Mouse (Mus musculus) spleen, adult 2 months (tissue): ENCODE results near the gene Dock11. TPM values are rescaled to one million over a fixed set of nuclear protein-coding genes. Genes with fewer than 3 reads are reported as not detected.

ENCODE experiments used
- DNase-seq, 2 experiments: peaks; one replicate each; pipeline versions ENCODE4 v3.0.0 to v3.0.0-alpha.2; 2012 to 2021; ENCODE audit warnings: low spot score in 2 of 2, low read depth in 1 of 2
- H3K27ac ChIP-seq: fragments of 200-500 bp; 2 replicates; pipeline ENCODE4 v1.5.1; 2012; ENCODE audit warnings: low read length, inconsistent platforms; ENCODE audit not compliant: insufficient read depth
- H3K27me3 ChIP-seq: fragments of 200-500 bp; 2 replicates; pipeline ENCODE4 v1.6.1; 2012; ENCODE audit warnings: mild to moderate bottlenecking, moderate library complexity, low read length, inconsistent platforms; ENCODE audit not compliant: control insufficient read depth, insufficient read depth
- H3K36me3 ChIP-seq: fragments of 200-500 bp; 2 replicates; pipeline ENCODE4 v1.6.1; 2012; ENCODE audit warnings: mild to moderate bottlenecking, low read length, inconsistent platforms; ENCODE audit not compliant: control insufficient read depth, insufficient read depth
- H3K4me1 ChIP-seq: fragments of 200-500 bp; 2 replicates; pipeline ENCODE4 v1.6.1; 2011; ENCODE audit warnings: inconsistent platforms; ENCODE audit not compliant: control insufficient read depth, insufficient read depth, insufficient read length
- H3K4me3 ChIP-seq: fragments of 200-500 bp; 2 replicates; pipeline ENCODE4 v1.5.1; 2011; ENCODE audit warnings: mild to moderate bottlenecking, inconsistent platforms; ENCODE audit not compliant: insufficient read depth, insufficient read length; ENCODE audit errors: extremely low read depth
- CTCF ChIP-seq: fragments of 200-500 bp; IDR thresholded peaks from 2 replicates; pipeline ENCODE4 v1.5.1; 2011; ENCODE audit warnings: mild to moderate bottlenecking, inconsistent platforms; ENCODE audit not compliant: insufficient read depth, insufficient read length, insufficient replicate concordance; ENCODE audit errors: extremely low read depth
- POLR2A ChIP-seq: fragments of 200-500 bp; IDR thresholded peaks from 2 replicates; pipeline ENCODE4 v1.6.1; 2011; ENCODE audit warnings: low read depth, low read length, inconsistent platforms
- WGBS: fragments of 180-500 bp; shearing (Covaris S2); methylation state at CpG from one replicate; pipeline ENCODE4 v1.1.7; 2018; 5-methylcytosine and 5-hydroxymethylcytosine counted together
- polyA plus RNA-seq: library from polyadenylated mRNA; depleted of rRNA; stranded (reverse); fragments of >200 nt; gene quantifications from 2 replicates; pipeline ENCODE4 v1.2.3, GENCODE M21; 2012; rRNA removed

Dock11 gene
- polyA plus RNA-seq: 4.4 and 4.5 TPM in 2 replicates

DNA sequence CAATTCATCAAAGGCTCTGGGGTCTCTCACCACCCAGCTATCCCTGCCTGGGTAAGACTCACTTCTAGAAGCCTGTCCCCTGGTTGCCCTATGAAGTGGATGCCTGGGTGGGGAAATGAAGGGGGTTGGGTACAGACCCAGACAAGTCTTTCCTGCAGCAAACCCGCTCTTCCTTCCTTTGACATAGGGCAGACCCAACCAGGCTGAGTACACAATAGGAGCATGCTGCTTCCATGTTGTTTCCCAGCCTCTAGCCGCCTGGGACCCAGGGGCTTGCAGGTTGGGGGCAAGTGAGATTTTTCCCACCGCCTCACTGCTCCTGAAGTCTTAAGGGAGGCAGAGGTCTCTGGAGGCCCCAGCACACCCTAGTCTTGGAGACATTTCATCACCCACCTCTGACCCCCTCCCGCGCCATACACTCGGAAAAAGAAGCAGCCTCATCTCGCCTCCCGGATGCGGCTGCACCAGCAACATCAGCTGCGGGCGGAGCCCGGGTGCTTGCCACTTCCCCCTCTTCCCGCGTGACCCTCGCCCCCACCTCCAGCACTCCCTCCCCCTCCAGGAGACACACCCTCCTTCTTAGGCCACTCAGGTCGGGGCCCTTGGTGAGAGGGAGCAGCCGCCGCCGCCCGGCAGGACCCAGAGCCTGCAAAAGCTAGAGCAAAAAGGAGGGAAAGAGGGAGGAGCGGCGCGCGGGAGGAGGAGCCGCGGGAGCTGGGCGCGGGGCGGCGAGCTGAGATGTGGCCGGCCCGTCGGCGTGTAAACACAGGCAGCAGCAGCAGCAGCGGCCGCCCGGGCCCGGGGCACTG is at the start of gene Dock11:
Gene Dock11, plus strand, starts transcription at position 746 of the 809 bp plus-strand sequence.
- peak; percentile 62 to 82 for DNase-seq
- peak within 1 kb of the TSS; percentile 96 for H3K27ac ChIP-seq
- TF ChIP-seq CTCF: no peak
- no peak for TF ChIP-seq POLR2A
- H3K27me3 ChIP-seq: no peaks in the 10 kb centered on the region
- 27% methylated on average over 38 of the region's 38 CpGs for WGBS
- no peaks in the 10 kb centered on the region for H3K36me3 ChIP-seq
- H3K4me3 ChIP-seq: peak within 1 kb of the TSS; percentile 84
- peaks cover 5% of the 10 kb centered on the region; the same call in 1 of the 2 replicates for H3K4me1 ChIP-seq

DNA sequence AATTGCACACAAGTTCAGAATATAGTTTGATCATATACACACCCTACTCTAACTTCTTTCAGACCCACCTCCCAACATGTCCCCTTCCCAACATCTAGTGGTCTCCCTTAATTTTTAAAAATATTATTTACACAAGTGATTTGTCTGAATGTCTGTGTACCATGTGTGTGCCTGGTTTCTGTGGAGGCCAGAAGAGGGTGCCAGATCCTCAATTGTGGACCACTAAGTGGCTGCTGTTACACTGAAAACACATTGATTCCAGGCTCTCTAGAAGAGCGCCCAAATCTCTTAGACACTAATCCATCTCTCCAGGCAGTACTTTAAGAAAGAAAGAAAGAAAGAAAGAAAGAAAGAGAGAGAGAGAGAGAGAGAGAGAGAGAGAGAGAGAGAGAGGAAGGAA is 8.9 kb upstream of the Dock11 start:
- 81% methylated on average over 1 of the region's 1 CpGs for WGBS
- Histone ChIP-seq H3K4me3 (no peak overlapping the region), H3K4me1 (no peaks in the 10 kb centered on the region), H3K27me3 (no peaks in the 10 kb centered on the region), H3K27ac (no peak overlapping the region), H3K36me3 (no peaks in the 10 kb centered on the region)
- peak in 1 of 2 experiments; percentile 12 for DNase-seq
- TF ChIP-seq POLR2A (no peak), CTCF (peak; percentile 59; the same call in 1 of the 2 replicates)

DNA sequence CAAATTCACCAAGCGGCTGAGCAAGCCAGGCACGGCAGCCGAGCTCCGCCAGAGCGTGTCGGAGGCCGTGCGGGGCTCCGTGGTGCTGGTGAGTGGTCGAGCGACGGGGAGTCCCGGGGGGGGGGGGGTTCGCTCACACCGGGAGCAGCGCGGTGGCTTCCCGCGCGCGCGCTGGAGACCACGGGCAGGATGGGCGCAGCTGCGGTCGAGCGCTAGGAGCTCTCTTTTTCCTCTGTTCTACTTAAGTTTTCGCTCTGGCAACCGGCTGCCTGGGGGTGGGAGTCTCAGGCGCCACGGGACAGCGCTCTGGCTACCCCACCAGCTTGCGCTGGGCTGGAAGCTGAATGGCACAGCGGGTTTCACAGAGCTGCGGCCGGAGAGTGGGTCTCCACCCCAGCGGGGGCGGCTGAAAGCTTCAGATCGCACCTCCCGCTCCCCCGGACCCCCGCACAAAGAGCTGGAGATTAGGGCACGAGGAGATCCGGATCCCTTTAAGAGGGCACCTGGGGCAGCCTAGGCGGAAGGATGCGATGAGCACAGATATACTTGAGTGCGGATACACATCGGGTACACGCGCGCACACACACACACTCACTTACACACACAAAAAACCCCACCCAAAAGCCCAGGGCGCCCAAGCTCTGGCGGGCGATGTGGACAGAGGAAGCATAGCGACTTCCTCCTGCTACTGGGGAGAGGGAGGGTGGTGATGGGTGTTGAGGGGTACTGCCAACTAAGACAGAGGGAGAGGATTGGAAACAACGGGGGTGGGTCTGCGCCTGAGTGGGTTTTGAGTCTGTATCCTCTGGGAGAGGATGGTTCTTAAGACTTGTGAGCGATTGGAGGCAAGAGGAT is 540 bp downstream of the Dock11 start:
- 28% methylated on average over 46 of the region's 58 CpGs for WGBS
- Histone ChIP-seq H3K27me3 (no peaks in the 10 kb centered on the region), H3K4me1 (peaks cover 5% of the 10 kb centered on the region; the same call in 1 of the 2 replicates), H3K27ac (peak overlapping the region; percentile 96), H3K36me3 (no peaks in the 10 kb centered on the region), H3K4me3 (peak overlapping the region; percentile 84)
- no peak for TF ChIP-seq POLR2A
- TF ChIP-seq CTCF: no peak
- DNase-seq: peak in 1 of 2 experiments; percentile 63

DNA sequence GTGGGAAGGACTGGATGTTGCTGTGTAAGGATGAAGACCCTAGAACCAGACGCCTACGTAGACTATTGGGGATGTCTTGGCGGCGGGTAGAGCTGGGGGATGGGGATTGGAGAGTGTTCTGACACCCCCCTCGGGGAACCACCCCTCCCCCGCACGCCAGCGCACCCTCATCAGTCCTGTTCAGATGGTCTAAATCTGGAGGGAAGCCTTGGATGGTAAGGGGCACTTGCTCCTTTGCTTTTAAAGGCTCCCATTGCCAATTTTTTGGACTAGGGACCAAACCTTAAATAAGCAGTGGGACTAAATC is 1.1 kb downstream of the Dock11 start:
- peak overlapping the region; percentile 84 for H3K4me3 ChIP-seq
- no peaks in the 10 kb centered on the region for H3K36me3 ChIP-seq
- H3K4me1 ChIP-seq: peaks cover 5% of the 10 kb centered on the region; the same call in 1 of the 2 replicates
- WGBS: 16% methylated on average over 8 of the region's 8 CpGs
- H3K27ac ChIP-seq: peak overlapping the region; percentile 96
- no peaks in the 10 kb centered on the region for H3K27me3 ChIP-seq
- TF ChIP-seq POLR2A (no peak), CTCF (no peak)
- peak in 1 of 2 experiments; percentile 13 for DNase-seq

DNA sequence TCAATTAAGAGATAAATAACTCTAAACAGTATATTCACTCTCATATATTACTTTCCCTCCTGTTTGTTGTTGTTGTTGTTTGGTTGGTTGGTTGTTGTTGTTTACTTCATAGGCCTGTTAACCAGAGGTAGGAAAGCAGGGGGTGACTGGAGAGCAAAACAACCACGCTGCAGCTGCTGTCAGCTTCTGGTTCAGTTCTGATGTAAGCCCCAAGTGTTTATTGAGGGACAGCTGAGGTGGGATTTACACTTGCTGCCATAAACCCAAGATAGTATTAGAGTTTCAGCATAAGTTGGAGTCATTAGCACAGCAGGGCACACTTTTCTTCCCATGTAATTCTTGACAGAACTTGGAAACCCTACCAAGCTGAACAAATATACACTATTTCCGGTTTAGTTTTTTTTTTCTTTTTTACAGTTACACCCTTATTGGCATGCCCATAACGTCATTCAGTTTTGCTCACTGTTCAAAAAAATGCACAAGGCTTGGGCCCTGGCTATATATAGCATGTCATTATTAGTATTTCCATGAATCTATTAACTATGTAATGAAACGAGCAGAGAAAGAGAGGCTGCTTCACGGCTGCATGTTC is 3.0 kb downstream of the Dock11 start:
- Histone ChIP-seq H3K4me1 (peaks cover 14% of the 10 kb centered on the region; the same call in 1 of the 2 replicates), H3K4me3 (no peak overlapping the region), H3K36me3 (no peaks in the 10 kb centered on the region), H3K27ac (peak overlapping the region; percentile 29; the same call in 1 of the 2 replicates), H3K27me3 (no peaks in the 10 kb centered on the region)
- WGBS: 44% methylated on average over 5 of the region's 5 CpGs
- no peak for DNase-seq
- TF ChIP-seq CTCF: no peak
- TF ChIP-seq POLR2A: no peak

DNA sequence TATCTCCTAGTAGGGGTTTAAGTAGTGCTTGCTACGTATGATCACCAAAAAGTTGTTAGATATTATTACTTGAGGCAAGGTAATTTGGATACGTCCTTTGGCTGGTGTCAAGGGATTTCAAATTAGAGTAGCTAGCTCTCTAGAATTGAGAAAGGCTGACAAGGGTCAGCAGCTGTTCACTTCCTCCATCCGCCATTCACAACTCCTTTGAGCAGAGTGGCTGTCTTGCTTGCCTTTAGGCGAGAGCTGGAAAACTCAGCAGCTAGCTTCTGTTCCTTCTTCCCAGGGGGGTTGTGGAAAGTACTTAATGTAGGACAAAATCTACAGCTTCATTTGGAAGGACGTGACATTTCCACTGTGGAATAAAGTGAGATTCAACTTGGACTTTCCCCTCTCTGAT is 3.7 kb downstream of the Dock11 start:
- 43% methylated on average over 5 of the region's 5 CpGs for WGBS
- peak overlapping the region; percentile 5; the same call in 1 of the 2 replicates for H3K27ac ChIP-seq
- peaks cover 17% of the 10 kb centered on the region; the same call in 1 of the 2 replicates for H3K4me1 ChIP-seq
- DNase-seq: no peak
- H3K36me3 ChIP-seq: no peaks in the 10 kb centered on the region
- H3K4me3 ChIP-seq: no peak overlapping the region
- TF ChIP-seq POLR2A (no peak), CTCF (no peak)
- H3K27me3 ChIP-seq: no peaks in the 10 kb centered on the region
